Mouse (Mus musculus): ENCODE measurements around the gene Slain2.
"Not testable (repeated sequence)": the region's sequence is repeated elsewhere in the genome, so short reads cannot be mapped to it uniquely, and the experiment has no call there.

Slain2 gene

DNA sequence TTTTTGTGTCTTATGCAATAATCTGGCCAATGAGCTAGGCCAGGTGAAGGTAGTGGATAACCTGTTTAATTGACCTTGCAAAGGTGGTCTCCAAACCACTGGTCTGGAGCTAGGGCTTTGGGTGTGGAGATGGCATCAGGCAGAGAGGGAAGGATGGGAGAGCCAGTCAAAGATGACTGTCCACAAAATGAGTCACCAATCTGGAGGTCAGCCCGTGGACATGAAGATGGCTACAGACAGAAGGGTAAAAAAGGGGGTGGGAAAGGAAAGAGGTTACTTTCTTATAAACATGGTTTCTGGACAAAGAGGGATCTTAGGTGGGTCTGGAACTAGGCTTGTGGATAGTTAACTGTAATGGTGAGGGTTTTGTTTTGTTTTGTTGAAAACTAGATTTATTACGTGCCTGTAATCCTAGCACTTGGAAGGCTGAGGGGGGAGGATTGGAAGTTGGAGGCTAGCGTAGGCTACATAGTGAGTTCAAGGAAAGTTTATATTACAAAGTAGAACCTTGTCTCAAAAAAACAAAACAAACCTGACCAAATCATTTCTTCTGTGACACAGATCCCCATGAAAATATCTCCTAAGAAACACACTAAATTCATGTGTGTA is 40.0 kb downstream of the Slain2 start:
- DNase-seq: no peak

DNA sequence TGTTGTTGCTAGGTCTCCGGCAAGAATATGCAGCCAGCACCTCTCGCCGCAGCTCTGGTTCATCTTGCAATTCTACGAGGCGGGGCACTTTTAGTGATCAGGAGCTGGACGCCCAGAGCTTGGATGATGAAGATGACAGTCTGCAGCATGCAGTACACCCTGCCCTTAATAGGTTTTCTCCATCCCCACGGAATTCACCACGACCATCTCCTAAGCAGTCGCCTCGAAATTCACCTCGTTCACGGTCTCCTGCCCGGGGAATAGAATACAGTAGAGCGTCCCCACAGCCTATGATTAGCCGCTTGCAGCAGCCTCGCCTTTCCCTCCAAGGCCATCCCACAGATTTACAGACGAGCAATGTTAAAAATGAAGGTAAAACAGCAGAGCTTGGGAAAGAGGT is 43.2 kb downstream of the Slain2 start:
- no peak for DNase-seq

DNA sequence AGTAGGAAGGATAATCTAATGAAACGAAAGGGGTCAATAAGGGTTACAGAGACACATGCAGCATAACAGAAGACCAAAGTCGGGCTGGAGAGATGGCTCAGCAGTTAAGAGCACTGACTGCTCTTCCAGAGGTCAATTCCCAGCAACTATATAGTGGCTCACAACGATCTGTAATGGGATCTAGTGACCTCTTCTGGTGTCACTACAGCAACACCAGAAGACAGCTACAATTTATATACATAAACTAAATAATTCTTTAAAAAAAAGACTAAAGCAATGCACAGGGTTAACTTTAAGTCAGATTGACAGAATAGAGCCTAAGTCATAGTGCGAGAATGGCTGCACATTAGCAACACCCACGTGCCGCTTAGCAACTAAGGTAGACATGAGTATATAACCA is 46.0 kb downstream of the Slain2 start:
- DNase-seq: no peak

- no peak for DNase-seq
Observed at GRCm38 (mm10) chr5:72965706-72966105, 51.6 kb downstream of the Slain2 start.

GRCm38 (mm10) chr5:72972435-72972834 is 58.3 kb downstream of the Slain2 start:
- DNase-seq: no peak

GRCm38 (mm10) chr5:72972934-72973333 is 58.8 kb downstream of the Slain2 start:
- no peak for DNase-seq

GRCm38 (mm10) chr5:72974602-72975001 is 60.5 kb downstream of the Slain2 start, which contains the start of gene Gm10135:
Gm10135 (minus strand) TSS chr5:72974702.
- peak in 1 of 2 experiments; percentile 8 for DNase-seq

- no peak for DNase-seq
Observed at GRCm38 (mm10) chr5:72975996-72976395, 61.9 kb downstream of the Slain2 start.

GRCm38 (mm10) chr5:72976539-72976938 is 62.4 kb downstream of the Slain2 start:
- no peak for DNase-seq

DNA sequence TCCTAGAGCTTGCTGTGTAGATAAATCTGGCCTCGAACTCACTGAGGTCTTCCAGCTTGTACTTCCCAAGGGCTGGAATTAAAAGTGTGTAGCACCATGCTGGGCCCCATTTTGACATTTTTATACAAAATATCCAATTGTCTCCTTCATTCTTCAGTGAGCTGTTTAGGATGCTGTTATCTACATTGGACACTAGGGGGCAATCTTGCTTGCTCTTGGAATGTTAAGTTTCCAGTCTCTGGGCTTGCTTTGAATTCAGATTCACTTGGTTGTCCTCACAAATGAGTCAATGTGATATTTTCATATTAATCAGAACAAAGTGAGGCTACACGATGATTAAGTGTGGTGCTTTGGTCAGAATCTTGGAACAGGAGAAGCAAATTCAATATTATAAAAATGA is 70.0 kb downstream of the Slain2 start:
- DNase-seq: no peak

DNA sequence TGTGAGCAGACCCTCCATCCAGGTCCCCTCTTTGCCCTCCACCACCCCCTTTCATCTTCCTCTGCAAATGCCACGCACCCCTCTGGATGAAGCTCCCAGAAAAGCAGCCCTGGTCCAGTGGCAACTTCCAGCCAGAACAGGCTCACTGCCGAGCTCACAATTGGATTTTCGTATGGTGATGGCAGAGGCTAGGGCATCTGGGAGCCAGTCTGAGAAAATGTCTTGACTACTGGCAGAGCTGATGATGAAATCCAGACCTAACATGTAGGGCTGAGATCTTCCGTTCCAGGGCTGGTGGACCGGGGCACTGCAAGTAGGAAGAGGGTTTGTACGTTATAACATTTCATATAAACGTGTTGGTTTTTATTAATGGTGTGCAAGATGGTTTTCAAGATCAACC is 73.7 kb downstream of the Slain2 start:
- no peak for DNase-seq

GRCm38 (mm10) chr5:72989756-72990155 is 75.7 kb downstream of the Slain2 start:
- DNase-seq: no peak

- DNase-seq: no peak
Observed at GRCm38 (mm10) chr5:72992474-72992873, 78.4 kb downstream of the Slain2 start.

DNA sequence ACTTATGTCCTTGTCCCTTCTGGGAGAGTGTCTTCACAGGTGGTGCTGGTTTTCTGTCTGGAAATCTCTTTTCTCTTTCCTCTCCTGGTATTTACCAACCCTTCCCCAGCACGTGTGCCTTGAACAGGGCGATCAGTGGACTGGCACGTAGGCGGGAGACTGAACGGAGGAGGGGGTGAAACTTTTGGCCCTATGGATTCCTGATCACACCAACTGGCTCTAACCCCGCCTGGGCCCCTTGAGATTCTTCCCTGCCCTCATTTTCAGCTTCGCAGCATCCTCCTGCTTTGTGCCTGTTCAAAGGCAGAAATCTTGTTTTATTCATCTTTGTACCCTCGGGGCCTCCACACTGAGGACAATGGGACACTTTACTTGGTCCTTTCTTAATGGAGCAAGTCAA is 80.3 kb downstream of the Slain2 start:
- DNase-seq: no peak

GRCm38 (mm10) chr5:72994928-72995327 is 80.8 kb downstream of the Slain2 start:
- no peak for DNase-seq

DNA sequence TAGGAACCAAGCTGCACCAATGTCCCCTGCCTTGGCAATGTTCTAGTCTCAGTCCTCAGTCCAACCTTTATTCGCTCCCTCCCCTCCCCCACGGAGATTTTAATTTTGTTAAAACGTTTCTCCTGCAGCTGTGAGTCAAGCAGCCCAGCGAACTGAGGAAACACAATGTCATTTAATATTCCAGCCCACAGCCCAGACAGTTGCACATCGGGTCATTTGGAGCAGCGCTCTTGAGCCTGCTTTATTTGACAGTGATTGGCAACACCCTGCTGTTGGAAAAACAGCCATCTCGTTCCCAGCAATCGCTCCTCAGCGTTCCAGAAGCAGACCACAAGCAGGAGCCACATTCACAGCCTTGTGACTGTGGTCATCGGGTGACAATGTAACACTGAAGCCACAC is 81.3 kb downstream of the Slain2 start:
- DNase-seq: no peak

- not testable (repeated sequence) for DNase-seq
Observed at GRCm38 (mm10) chr5:72998546-72998945, 84.4 kb downstream of the Slain2 start.

- no peak for DNase-seq
Observed at GRCm38 (mm10) chr5:73004046-73004445, 89.9 kb downstream of the Slain2 start.

DNA sequence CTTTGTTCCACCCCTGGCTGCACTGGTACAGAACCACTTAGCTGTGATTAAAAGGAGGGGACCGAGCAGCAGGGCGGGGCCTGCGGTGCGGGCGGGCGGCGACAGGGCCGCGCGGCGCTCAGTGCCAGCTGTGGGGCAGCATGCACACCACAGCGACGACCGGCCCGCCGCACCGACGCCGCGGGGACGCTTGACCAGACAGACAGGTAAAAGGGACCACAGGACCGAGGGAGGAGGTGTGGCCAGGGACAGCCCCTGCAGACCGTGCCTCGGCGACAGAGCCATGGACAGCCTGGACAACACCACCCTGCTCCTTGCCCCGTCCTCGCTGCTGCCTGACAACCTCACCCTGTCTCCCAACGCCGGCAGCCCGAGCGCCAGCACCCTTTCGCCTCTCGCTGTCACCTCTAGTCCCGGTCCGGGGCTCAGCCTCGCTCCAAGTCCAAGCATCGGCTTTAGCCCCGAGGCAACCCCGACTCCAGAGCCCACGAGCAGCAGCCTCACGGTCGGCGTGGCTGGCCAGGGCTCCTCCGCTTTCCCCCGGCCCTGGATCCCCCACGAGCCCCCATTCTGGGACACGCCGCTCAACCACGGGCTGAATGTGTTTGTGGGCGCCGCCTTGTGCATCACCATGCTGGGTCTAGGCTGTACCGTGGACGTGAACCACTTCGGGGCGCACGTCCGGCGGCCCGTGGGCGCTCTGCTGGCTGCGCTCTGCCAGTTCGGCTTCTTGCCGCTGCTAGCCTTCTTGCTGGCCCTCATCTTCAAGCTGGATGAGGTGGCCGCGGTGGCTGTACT is 92.9 kb downstream of the Slain2 start, which contains the start of gene Slc10a4:
Gene Slc10a4 (plus strand): TSS at position 100 of the 798 bp plus-strand sequence.
- peak; percentile 15 to 18 for DNase-seq

GRCm38 (mm10) chr5:73007582-73007959 is 93.5 kb downstream of the Slain2 start:
- DNase-seq: no peak

DNA sequence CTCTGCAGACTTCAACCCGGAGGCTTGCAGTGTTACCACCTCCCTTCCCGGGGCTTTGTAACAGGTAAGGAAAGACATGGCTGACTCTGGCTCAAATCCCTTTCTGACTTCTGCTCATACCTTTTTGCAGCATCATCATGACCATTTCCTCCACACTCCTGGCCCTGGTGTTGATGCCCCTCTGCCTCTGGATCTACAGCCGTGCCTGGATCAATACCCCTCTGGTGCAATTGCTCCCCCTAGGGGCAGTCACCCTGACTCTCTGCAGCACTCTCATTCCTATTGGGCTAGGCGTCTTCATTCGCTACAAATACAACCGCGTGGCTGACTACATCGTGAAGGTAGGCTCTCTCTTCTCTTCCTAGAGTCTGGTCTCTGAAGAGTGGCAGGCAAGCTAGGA is 94.1 kb downstream of the Slain2 start:
- peak in 1 of 2 experiments; percentile 10 for DNase-seq

DNA sequence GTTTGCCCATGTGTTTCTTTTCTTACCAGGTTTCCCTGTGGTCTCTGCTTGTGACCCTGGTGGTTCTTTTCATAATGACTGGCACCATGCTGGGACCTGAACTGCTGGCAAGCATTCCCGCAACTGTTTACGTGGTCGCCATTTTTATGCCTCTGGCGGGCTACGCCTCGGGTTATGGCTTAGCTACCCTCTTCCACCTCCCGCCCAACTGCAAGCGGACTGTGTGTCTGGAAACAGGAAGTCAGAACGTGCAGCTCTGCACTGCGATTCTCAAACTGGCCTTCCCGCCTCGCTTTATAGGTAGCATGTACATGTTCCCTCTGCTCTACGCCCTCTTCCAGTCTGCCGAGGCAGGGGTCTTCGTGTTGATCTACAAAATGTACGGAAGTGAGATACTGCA is 97.7 kb downstream of the Slain2 start:
- DNase-seq: not testable (repeated sequence)

- DNase-seq: not testable (repeated sequence)
Observed at GRCm38 (mm10) chr5:73012884-73013610, 98.9 kb downstream of the Slain2 start.

All from lung, adult 18-20 months (tissue).